Mouse (Mus musculus) intestine, embryonic 16.5 days (tissue): ENCODE measurements at regions not wholly inside any gene's neighbourhood (a gene's known extent, or its start where the extent isn't known, plus 50 kb on each side); places are given as distances from the start of the nearest gene placed in this dataset.
"Not testable (repeated sequence)": the region's sequence is repeated elsewhere in the genome, so short reads cannot be mapped to it uniquely, and the experiment has no call there.

Experiments used
- ATAC-seq: fragments of 200-750 bp; cut with Nextera tagmentation; 2 replicates; pipeline ENCODE4 v1.8.0; 2017; ENCODE audit warnings: moderate TSS enrichment, moderate library complexity
- H3K27ac ChIP-seq: fragments of 300-500 bp; sonication (generic); 2 replicates; pipeline ENCODE4 v1.5.1; 2014; ENCODE audit warnings: mild to moderate bottlenecking, low read length
- H3K27me3 ChIP-seq: fragments of 300-500 bp; sonication (generic); replicated peaks from 2 replicates; pipeline ENCODE4 v1.6.1; 2014; ENCODE audit warnings: low read length, control low read depth, mixed read lengths; ENCODE audit not compliant: control insufficient read depth, insufficient read depth
- H3K36me3 ChIP-seq: fragments of 300-500 bp; sonication (generic); 2 replicates; pipeline ENCODE4 v1.6.1; 2014; ENCODE audit warnings: low read length, control low read depth; ENCODE audit not compliant: control insufficient read depth, insufficient read depth
- H3K4me1 ChIP-seq: fragments of 300-500 bp; sonication (generic); 2 replicates; pipeline ENCODE4 v1.6.1; 2014; ENCODE audit warnings: low read length, control low read depth, mixed read lengths; ENCODE audit not compliant: control insufficient read depth, insufficient read depth
- H3K4me2 ChIP-seq: fragments of 300-500 bp; sonication (generic); 2 replicates; pipeline ENCODE4 v1.6.1; 2014; ENCODE audit warnings: low read depth, low read length, control low read depth
- H3K4me3 ChIP-seq: fragments of 300-500 bp; sonication (generic); 2 replicates; pipeline ENCODE4 v1.5.1; 2014; ENCODE audit warnings: mild to moderate bottlenecking, low read length
- H3K9ac ChIP-seq: fragments of 300-500 bp; sonication (generic); 2 replicates; pipeline ENCODE4 v1.6.1; 2014; ENCODE audit warnings: low read depth, low read length
- H3K9me3 ChIP-seq: fragments of 300-500 bp; sonication (generic); 2 replicates; pipeline ENCODE4 v1.6.1; 2016; ENCODE audit warnings: low read length, control low read depth; ENCODE audit not compliant: control insufficient read depth
- WGBS: fragments of 180-500 bp; shearing (Covaris S2); extraction: QIAGEN DNeasy Blood & Tissue Kit; methylation state at CpG from one replicate; pipeline ENCODE4 v1.1.7; 2014; 5-methylcytosine and 5-hydroxymethylcytosine counted together

- Histone ChIP-seq H3K4me2 (no peak overlapping the region), H3K9ac (no peak overlapping the region), H3K36me3 (no peaks in the 10 kb centered on the region), H3K27ac (no peak overlapping the region), H3K9me3 (no peaks in the 10 kb centered on the region), H3K4me3 (no peak overlapping the region), H3K27me3 (no peaks in the 10 kb centered on the region), H3K4me1 (no peaks in the 10 kb centered on the region)
- 79% methylated on average over 7 of the region's 7 CpGs for WGBS
- ATAC-seq = no peak
These were observed 874.1 kb downstream of the Robo2 start for GRCm38 (mm10) chr16:73537541-73537940.

- Histone ChIP-seq H3K9ac (no peak overlapping the region), H3K27me3 (no peaks in the 10 kb centered on the region), H3K9me3 (no peaks in the 10 kb centered on the region), H3K4me1 (no peaks in the 10 kb centered on the region), H3K4me2 (peak overlapping the region; percentile 6; the same call in 1 of the 2 replicates), H3K27ac (no peak overlapping the region), H3K4me3 (no peak overlapping the region), H3K36me3 (no peaks in the 10 kb centered on the region)
- peak; percentile 40 for ATAC-seq
- WGBS = 40% methylated on average over 10 of the region's 10 CpGs
These were observed 881.4 kb downstream of the Robo2 start for GRCm38 (mm10) chr16:73530191-73530590.

GRCm38 (mm10) chr16:73522931-73523330 lies 888.7 kb downstream of the Robo2 start:
- not testable (repeated sequence) for ATAC-seq

GRCm38 (mm10) chr16:73504759-73505158 lies 906.9 kb downstream of the Robo2 start:
- H3K4me2 ChIP-seq = no peak overlapping the region
- no peaks in the 10 kb centered on the region for H3K27me3 ChIP-seq
- H3K9me3 ChIP-seq = no peaks in the 10 kb centered on the region
- no peaks in the 10 kb centered on the region for H3K4me1 ChIP-seq
- no peaks in the 10 kb centered on the region for H3K36me3 ChIP-seq
- no peak overlapping the region for H3K27ac ChIP-seq
- no peak overlapping the region for H3K4me3 ChIP-seq
- no peak overlapping the region for H3K9ac ChIP-seq
- no peak for ATAC-seq

More at GRCm38 (mm10) chr16:73522931-73523330, 888.7 kb downstream of the Robo2 start:
- not testable (repeated sequence) for H3K27ac ChIP-seq, H3K36me3 ChIP-seq, H3K9me3 ChIP-seq, H3K9ac ChIP-seq, H3K4me3 ChIP-seq, H3K27me3 ChIP-seq, H3K4me1 ChIP-seq, H3K4me2 ChIP-seq
- 65% methylated on average over 3 of the region's 3 CpGs for WGBS

- H3K36me3 ChIP-seq = no peaks in the 10 kb centered on the region
- no peaks in the 10 kb centered on the region for H3K9me3 ChIP-seq
- no peak for ATAC-seq
- no peaks in the 10 kb centered on the region for H3K4me1 ChIP-seq
- H3K9ac ChIP-seq = no peak overlapping the region
- no peak overlapping the region for H3K27ac ChIP-seq
- no peak overlapping the region for H3K4me3 ChIP-seq
- no peak overlapping the region for H3K4me2 ChIP-seq
- H3K27me3 ChIP-seq = no peaks in the 10 kb centered on the region
- WGBS = 79% methylated on average over 1 of the region's 1 CpGs
These were observed 912.9 kb downstream of the Robo2 start for GRCm38 (mm10) chr16:73498636-73499208.

GRCm38 (mm10) chr16:73483214-73483856 lies 928.3 kb downstream of the Robo2 start:
- Histone ChIP-seq H3K27ac (no peak overlapping the region), H3K4me2 (no peak overlapping the region), H3K9me3 (no peaks in the 10 kb centered on the region), H3K27me3 (no peaks in the 10 kb centered on the region), H3K4me1 (no peaks in the 10 kb centered on the region), H3K36me3 (no peaks in the 10 kb centered on the region), H3K9ac (no peak overlapping the region), H3K4me3 (no peak overlapping the region)
- 84% methylated on average over 2 of the region's 2 CpGs for WGBS
- no peak for ATAC-seq

- H3K9ac ChIP-seq = no peak overlapping the region
- H3K4me1 ChIP-seq = no peaks in the 10 kb centered on the region
- no peaks in the 10 kb centered on the region for H3K9me3 ChIP-seq
- H3K27ac ChIP-seq = no peak overlapping the region
- H3K4me2 ChIP-seq = no peak overlapping the region
- no peak for ATAC-seq
- WGBS = 37% methylated on average over 6 of the region's 6 CpGs
- H3K4me3 ChIP-seq = no peak overlapping the region
- H3K27me3 ChIP-seq = no peaks in the 10 kb centered on the region
- H3K36me3 ChIP-seq = no peaks in the 10 kb centered on the region
These were observed 929.4 kb downstream of the Robo2 start for GRCm38 (mm10) chr16:73482176-73482575.

- H3K27ac ChIP-seq = no peak overlapping the region
- no peak overlapping the region for H3K4me2 ChIP-seq
- H3K4me1 ChIP-seq = no peaks in the 10 kb centered on the region
- ATAC-seq = no peak
- no peaks in the 10 kb centered on the region for H3K9me3 ChIP-seq
- H3K4me3 ChIP-seq = no peak overlapping the region
- no peaks in the 10 kb centered on the region for H3K36me3 ChIP-seq
- no peak overlapping the region for H3K9ac ChIP-seq
- H3K27me3 ChIP-seq = no peaks in the 10 kb centered on the region
- 75% methylated on average over 2 of the region's 2 CpGs for WGBS
These were observed 938.1 kb downstream of the Robo2 start for GRCm38 (mm10) chr16:73473502-73473901.

GRCm38 (mm10) chr16:73471547-73471946 lies 940.1 kb downstream of the Robo2 start:
- no peak for ATAC-seq
- 76% methylated on average over 5 of the region's 5 CpGs for WGBS

GRCm38 (mm10) chr16:73470535-73470934 lies 941.1 kb downstream of the Robo2 start:
- Histone ChIP-seq H3K9ac (no peak overlapping the region), H3K27ac (no peak overlapping the region), H3K27me3 (no peaks in the 10 kb centered on the region), H3K4me3 (no peak overlapping the region), H3K36me3 (no peaks in the 10 kb centered on the region), H3K4me1 (no peaks in the 10 kb centered on the region), H3K9me3 (no peaks in the 10 kb centered on the region), H3K4me2 (no peak overlapping the region)
- no peak for ATAC-seq
- 61% methylated on average over 4 of the region's 4 CpGs for WGBS

More at GRCm38 (mm10) chr16:73471547-73471946, 940.1 kb downstream of the Robo2 start:
- no peak overlapping the region for H3K9ac ChIP-seq
- no peaks in the 10 kb centered on the region for H3K4me1 ChIP-seq
- no peak overlapping the region for H3K4me2 ChIP-seq
- H3K9me3 ChIP-seq = no peaks in the 10 kb centered on the region
- no peaks in the 10 kb centered on the region for H3K36me3 ChIP-seq
- H3K4me3 ChIP-seq = no peak overlapping the region
- H3K27me3 ChIP-seq = no peaks in the 10 kb centered on the region
- H3K27ac ChIP-seq = no peak overlapping the region
